Mouse (Mus musculus): Measurements from ENCODE around the gene Serac1. TPM values are rescaled to one million over a fixed set of nuclear protein-coding genes. Genes with fewer than 3 reads are reported as not detected.

The Serac1 gene
- polyA plus RNA-seq, 1 experiment from 2014 or later: 4.7 TPM

Other genes starting within 250 kb of the Serac1 start
- 27.6 and 29.3 TPM in 2 replicates for gene Snx9, start 238.4 kb downstream of the Serac1 start, polyA plus RNA-seq (2014; fragmentation: Nextera tagmentation; extraction: Ambion mirVana)
- gene Synj2, start 138.5 kb downstream of the Serac1 start, polyA plus RNA-seq (2014; fragmentation: Nextera tagmentation; extraction: Ambion mirVana): 0.92 and 1.2 TPM in 2 replicates
- 169 and 176 TPM in 2 replicates for gene Gtf2h5, start within 50 bp of the Serac1 start, polyA plus RNA-seq (2014; fragmentation: Nextera tagmentation; extraction: Ambion mirVana)
- 91.1 and 94.9 TPM in 2 replicates for gene Tulp4, start 26.7 kb upstream of the Serac1 start, polyA plus RNA-seq (2014; fragmentation: Nextera tagmentation; extraction: Ambion mirVana)
- gene Tmem181a, start 177.1 kb upstream of the Serac1 start, polyA plus RNA-seq (2014; fragmentation: Nextera tagmentation; extraction: Ambion mirVana): 25.5 and 28.5 TPM in 2 replicates
- gene Dynlt1a, start 237.8 kb upstream of the Serac1 start, polyA plus RNA-seq (2014; fragmentation: Nextera tagmentation; extraction: Ambion mirVana): 20.8 and 25.6 TPM in 2 replicates